Mouse (Mus musculus): ENCODE measurements at regions not wholly inside any gene's neighbourhood (a gene's known extent, or its start where the extent isn't known, plus 50 kb on each side); places are given as distances from the start of the nearest gene placed in this dataset.

DNA sequence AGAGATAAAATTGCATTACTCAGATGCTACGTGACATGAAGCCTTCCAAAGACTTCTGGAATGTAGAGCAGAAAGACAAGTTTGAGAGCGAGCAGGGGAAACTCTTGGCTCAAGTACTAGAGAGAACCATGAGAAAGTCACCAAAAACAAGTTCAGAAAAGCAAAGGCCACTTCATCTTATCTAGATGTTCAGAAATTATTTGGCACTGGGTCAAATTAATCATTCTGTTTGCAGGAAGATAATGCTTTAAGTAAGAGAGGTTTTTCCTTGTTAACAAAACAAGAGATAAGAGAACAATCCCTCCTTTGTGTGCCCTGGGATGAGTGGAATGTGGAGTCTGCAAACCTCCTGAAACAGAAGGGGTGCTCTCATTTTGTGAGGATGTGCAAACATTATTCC, 565.6 kb upstream of the C030005K15Rik start:
- TF ChIP-seq GATA1 (IDR thresholded peaks at IDR 0.05; ENCODE audit: borderline replicate concordance, low read length) (no peak), CTCF (IDR thresholded peaks at IDR 0.05; ENCODE audit: low read depth, low read length) (no peak)
